Mouse (Mus musculus) CH12.LX (cell line): Measurements from ENCODE around the gene Kiz. TPM values are rescaled to one million over a fixed set of nuclear protein-coding genes. Genes with fewer than 3 reads are reported as not detected.

Source experiments
- DNase-seq: peaks from one replicate; pipeline ENCODE4 v3.0.0-alpha.2; 2013; ENCODE audit errors: extremely low read depth
- H3K27ac ChIP-seq: 2 replicates; pipeline ENCODE4 v1.5.1; 2012; ENCODE audit warnings: low read depth, mild to moderate bottlenecking, control low read depth, moderate library complexity; ENCODE audit not compliant: insufficient read depth
- H3K27me3 ChIP-seq: replicated peaks from 2 replicates; pipeline ENCODE3; 2012; ENCODE audit warnings: inconsistent platforms
- H3K36me3 ChIP-seq, 2 experiments: replicated peaks in 1 of 2; 2 replicates each; pipeline versions ENCODE3 to v1.6.1; 2012; ENCODE audit warnings: inconsistent platforms in 1 of 2, low read length in 1 of 2, mild to moderate bottlenecking in 1 of 2, mixed read lengths in 1 of 2, moderate library complexity in 1 of 2; ENCODE audit not compliant: control insufficient read depth in 1 of 2, insufficient read depth in 1 of 2
- H3K4me1 ChIP-seq, 2 experiments: 2 replicates each; pipeline ENCODE4 v1.6.1; 2012; ENCODE audit warnings: inconsistent platforms in 1 of 2, moderate library complexity in 1 of 2; ENCODE audit not compliant: insufficient read depth in 2 of 2, control insufficient read depth in 1 of 2
- H3K4me2 ChIP-seq: 2 replicates; pipeline ENCODE4 v1.6.1; 2012; ENCODE audit warnings: low read depth, mild to moderate bottlenecking, control low read depth; ENCODE audit not compliant: poor library complexity, insufficient read depth, severe bottlenecking
- H3K4me3 ChIP-seq, 3 experiments: fragments of 150-350 bp in 1 of 3; sonication (generic) in 1 of 3; replicated peaks in 1 of 3; 2 replicates each; pipeline versions ENCODE3 to v1.5.1; 2011 to 2012; ENCODE audit warnings: low read depth in 2 of 3, low read length in 2 of 3, mild to moderate bottlenecking in 2 of 3, moderate library complexity in 2 of 3, control low read depth in 1 of 3, improper control_type of control experiment in 1 of 3, inconsistent platforms in 1 of 3, mixed read lengths in 1 of 3; ENCODE audit not compliant: poor library complexity in 1 of 3
- H3K79me2 ChIP-seq: replicated peaks from 2 replicates; pipeline ENCODE4 v1.6.1; 2012; ENCODE audit warnings: mild to moderate bottlenecking, moderate library complexity; ENCODE audit not compliant: control insufficient read depth, poor library complexity, insufficient read depth, severe bottlenecking; ENCODE audit errors: extremely low read depth
- H3K9ac ChIP-seq: 2 replicates; pipeline ENCODE4 v1.6.1; 2012; ENCODE audit warnings: low read depth, mild to moderate bottlenecking, control low read depth, moderate library complexity; ENCODE audit not compliant: insufficient read depth
- H3K9me3 ChIP-seq: replicated peaks from 2 replicates; pipeline ENCODE3; 2012; ENCODE audit warnings: low read length, inconsistent platforms, mixed read lengths
- CHD1 ChIP-seq: IDR thresholded peaks from 2 replicates; pipeline ENCODE4 v1.6.1; 2012; ENCODE audit warnings: low read depth, low read length, improper control_type of control experiment, inconsistent platforms
- CHD2 ChIP-seq: IDR thresholded peaks from 2 replicates; pipeline ENCODE4 v1.6.1; 2011; ENCODE audit warnings: low read length, improper control_type of control experiment
- ELF1 ChIP-seq: IDR thresholded peaks from 2 replicates; pipeline ENCODE4 v1.6.1; 2014; ENCODE audit warnings: low read depth, mild to moderate bottlenecking, inconsistent platforms, low read length, improper control_type of control experiment
- EP300 ChIP-seq: IDR thresholded peaks from 2 replicates; pipeline ENCODE4 v1.6.1; 2011; ENCODE audit warnings: low read length, improper control_type of control experiment
- GABPA ChIP-seq: IDR thresholded peaks from 2 replicates; pipeline ENCODE4 v1.6.1; 2012; ENCODE audit warnings: low read depth, low read length, improper control_type of control experiment, inconsistent platforms; ENCODE audit not compliant: insufficient replicate concordance
- HCFC1 ChIP-seq: IDR thresholded peaks from 2 replicates; pipeline ENCODE4 v1.6.1; 2012; ENCODE audit warnings: low read depth, mild to moderate bottlenecking, inconsistent platforms, low read length, improper control_type of control experiment
- IRF4 ChIP-seq: IDR thresholded peaks from 2 replicates; pipeline ENCODE4 v1.6.1; 2014; ENCODE audit warnings: low read depth, mild to moderate bottlenecking, inconsistent platforms, low read length, improper control_type of control experiment
- KAT2A ChIP-seq: IDR thresholded peaks from 2 replicates; pipeline ENCODE4 v1.6.1; 2012; ENCODE audit warnings: low read length, improper control_type of control experiment, inconsistent platforms; ENCODE audit not compliant: insufficient replicate concordance
- MAX ChIP-seq: IDR thresholded peaks from 2 replicates; pipeline ENCODE4 v1.6.1; 2011; ENCODE audit warnings: low read length, improper control_type of control experiment
- MXI1 ChIP-seq: IDR thresholded peaks from 2 replicates; pipeline ENCODE4 v1.6.1; 2011; ENCODE audit warnings: mild to moderate bottlenecking, low read depth, low read length, improper control_type of control experiment
- MYC ChIP-seq: IDR thresholded peaks from 2 replicates; pipeline ENCODE4 v1.6.1; 2011; ENCODE audit warnings: low read depth, mild to moderate bottlenecking, improper control_type of control experiment, low read length
- NELFE ChIP-seq: IDR thresholded peaks from 2 replicates; pipeline ENCODE4 v1.6.1; 2011; ENCODE audit warnings: low read depth, low read length, improper control_type of control experiment
- RAD21 ChIP-seq: IDR thresholded peaks from 2 replicates; pipeline ENCODE4 v1.6.1; 2011; ENCODE audit warnings: low read depth, mild to moderate bottlenecking, low read length, improper control_type of control experiment, moderate library complexity
- RCOR1 ChIP-seq: conservative IDR thresholded peaks from 2 replicates; pipeline ENCODE4 v1.6.1; 2012; ENCODE audit warnings: low read depth, mild to moderate bottlenecking, inconsistent platforms, low read length, improper control_type of control experiment
- SMC3 ChIP-seq: IDR thresholded peaks from 2 replicates; pipeline ENCODE4 v1.6.1; 2011; ENCODE audit warnings: low read depth, low read length, improper control_type of control experiment
- TBP ChIP-seq: conservative IDR thresholded peaks from 2 replicates; pipeline ENCODE4 v1.6.1; 2011; ENCODE audit warnings: low read depth, low read length, improper control_type of control experiment
- TCF12 ChIP-seq: IDR thresholded peaks from 2 replicates; pipeline ENCODE4 v1.6.1; 2014; ENCODE audit warnings: low read depth, mild to moderate bottlenecking, inconsistent platforms, low read length, improper control_type of control experiment
- UBTF ChIP-seq: IDR thresholded peaks from 2 replicates; pipeline ENCODE4 v1.6.1; 2012; ENCODE audit warnings: low read depth, mild to moderate bottlenecking, inconsistent platforms, low read length, improper control_type of control experiment, moderate library complexity
- USF1 ChIP-seq: IDR thresholded peaks from 2 replicates; pipeline ENCODE4 v1.6.1; 2014; ENCODE audit warnings: low read depth, mild to moderate bottlenecking, inconsistent platforms, low read length, improper control_type of control experiment
- USF2 ChIP-seq: conservative IDR thresholded peaks from 2 replicates; pipeline ENCODE4 v1.6.1; 2011; ENCODE audit warnings: low read depth, low read length, improper control_type of control experiment
- ZC3H11A ChIP-seq: IDR thresholded peaks from 2 replicates; pipeline ENCODE4 v1.6.1; 2012; ENCODE audit warnings: low read depth, mild to moderate bottlenecking, inconsistent platforms, low read length, improper control_type of control experiment
- ZMIZ1 ChIP-seq: IDR thresholded peaks from 2 replicates; pipeline ENCODE4 v1.6.1; 2012; ENCODE audit warnings: low read depth, mild to moderate bottlenecking, inconsistent platforms, low read length, improper control_type of control experiment
- ZNF384 ChIP-seq: IDR thresholded peaks from 2 replicates; pipeline ENCODE4 v1.6.1; 2012; ENCODE audit warnings: low read depth, low read length, improper control_type of control experiment, inconsistent platforms
- dilution Hi-C: fragments of 300-500 bp; cut with MboI; formaldehyde crosslinking; loops from 2 replicates; pipeline ENCODE4 v1.14.3; 2020; ENCODE audit warnings: low sequenced_read_pairs; ENCODE audit not compliant: extremely low pct_unique_long_range_greater_than_20kb, extremely low pct_ligation_motif_present
- in situ Hi-C: fragments of 300-500 bp; cut with MboI; formaldehyde crosslinking; loops from 3 replicates; pipeline ENCODE4 v1.14.3; 2019; ENCODE audit warnings: low sequenced_read_pairs, low pct_ligation_motif_present, low pct_unique_long_range_greater_than_20kb, mixed read lengths
- polyA plus RNA-seq: library from polyadenylated mRNA; unstranded; fragments of >175 nt; gene quantifications from 2 replicates; pipeline ENCODE4 v1.2.1, GENCODE M21; 2012; ENCODE audit warnings: low read depth; ENCODE audit not compliant: insufficient read length
- total RNA-seq, 2 experiments: library from RNA; depleted of rRNA; stranded (reverse); fragments of 300-350 nt in 1 of 2; fragments of >200 nt in 1 of 2; gene quantifications; 2 replicates each; pipeline ENCODE4 v1.2.3; 2012 to 2014

Kiz gene
- total and polyA plus RNA-seq, 3 experiments: 11.2 to 14.1 (median 13.0) TPM

DNA sequence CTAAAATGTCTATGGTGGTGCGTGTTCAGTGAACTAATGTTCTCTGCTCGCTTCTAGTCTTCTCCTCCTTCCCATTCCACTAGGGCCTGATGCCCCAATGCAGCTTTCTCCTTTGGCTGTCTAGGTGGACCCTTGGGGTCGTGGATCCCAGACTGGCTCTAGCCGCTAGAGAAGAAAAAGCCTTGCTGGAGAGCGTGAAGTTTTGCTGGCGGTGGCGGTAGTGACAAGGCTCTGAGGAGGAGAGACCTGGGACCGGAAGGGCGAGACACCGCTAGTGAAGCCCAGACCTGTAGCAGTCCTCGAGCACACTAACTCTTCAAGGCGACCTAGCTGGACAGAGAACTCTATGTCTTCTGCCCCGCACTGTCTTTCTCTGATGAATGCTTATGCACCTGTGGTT lies 19.4 kb upstream of the Kiz start:
- Histone ChIP-seq H3K4me3 (no peak overlapping the region), H3K9ac (no peak overlapping the region), H3K4me2 (no peak overlapping the region), H3K79me2 (no peaks in the 10 kb centered on the region), H3K9me3 (no peaks in the 10 kb centered on the region), H3K4me1 (no peaks in the 10 kb centered on the region), H3K36me3 (no peaks in the 10 kb centered on the region), H3K27me3 (no peaks in the 10 kb centered on the region), H3K27ac (no peak overlapping the region)
- in situ Hi-C loops: no loop called here
- DNase-seq: no peak
- dilution Hi-C loops: no loop called here
- TF ChIP-seq CHD2: no peak
- no peak for TF ChIP-seq ZC3H11A
- TF ChIP-seq CHD1: no peak
- no peak for TF ChIP-seq ELF1
- no peak for TF ChIP-seq RAD21
- no peak for TF ChIP-seq USF1
- TF ChIP-seq HCFC1: no peak
- TF ChIP-seq TBP: no peak
- TF ChIP-seq SMC3: no peak

DNA sequence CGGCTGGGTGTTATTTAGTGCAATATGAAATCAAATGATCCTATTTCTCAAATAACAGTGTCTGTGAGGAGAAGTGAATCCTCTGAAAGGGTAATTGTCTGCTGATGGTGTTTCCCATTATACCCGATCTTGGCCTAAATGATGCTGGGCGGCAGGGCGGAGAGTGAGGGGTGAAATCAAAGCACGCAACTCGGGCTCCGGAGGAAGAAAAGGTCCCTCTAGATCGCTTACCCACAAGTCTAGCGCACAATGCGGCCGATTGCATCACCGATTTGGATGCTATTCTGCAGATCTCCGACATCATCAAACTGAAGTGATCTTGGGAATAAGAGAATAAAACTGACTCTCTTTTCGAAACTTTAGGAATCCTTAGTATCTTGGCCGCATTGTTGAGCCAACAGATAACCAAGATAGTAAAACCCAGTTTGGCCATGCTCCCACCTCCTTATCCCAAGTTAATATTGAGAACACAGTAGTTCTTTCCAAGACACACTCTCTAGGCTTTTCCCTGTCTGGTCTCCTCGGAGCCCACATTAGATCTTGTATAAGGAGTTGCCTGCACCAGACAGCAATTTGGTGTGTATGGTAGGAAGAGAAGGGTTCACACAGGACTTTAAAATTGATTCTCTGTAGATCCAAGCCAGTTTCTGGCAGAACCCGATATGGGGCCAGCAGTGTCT lies 18.7 kb upstream of the Kiz start:
- no peak for DNase-seq
- Histone ChIP-seq H3K4me3 (no peak overlapping the region), H3K79me2 (no peaks in the 10 kb centered on the region), H3K27me3 (no peaks in the 10 kb centered on the region), H3K4me2 (no peak overlapping the region), H3K4me1 (no peaks in the 10 kb centered on the region), H3K9me3 (no peaks in the 10 kb centered on the region), H3K9ac (no peak overlapping the region), H3K27ac (no peak overlapping the region), H3K36me3 (no peaks in the 10 kb centered on the region)
- dilution Hi-C loops: no loop called here
- TF ChIP-seq MYC (no peak), IRF4 (no peak), UBTF (no peak), MAX (no peak), CHD2 (no peak), USF1 (no peak), RCOR1 (no peak), NELFE (no peak), GABPA (no peak), TCF12 (no peak), EP300 (no peak), USF2 (no peak), KAT2A (no peak), ZC3H11A (no peak), ZMIZ1 (no peak), ZNF384 (no peak), MXI1 (no peak)
- in situ Hi-C loops: no loop called here
